Mouse (Mus musculus) small intestine, adult 2 months (tissue): ENCODE measurements around the gene Selenop.

Source experiments
- CTCF ChIP-seq: fragments of 200-500 bp; IDR thresholded peaks from 2 replicates; pipeline ENCODE4 v1.5.1; 2012; ENCODE audit warnings: low read depth, mild to moderate bottlenecking, control low read depth, inconsistent platforms, low read length, moderate library complexity, mixed read lengths; ENCODE audit not compliant: insufficient replicate concordance, insufficient read length; ENCODE audit errors: extremely low read depth
- POLR2A ChIP-seq: fragments of 200-500 bp; IDR thresholded peaks from 2 replicates; pipeline ENCODE4 v1.6.1; 2012; ENCODE audit warnings: low read depth, mild to moderate bottlenecking, control low read depth, inconsistent platforms, low read length, moderate library complexity

GRCm38 (mm10) chr15:3259025-3259424 lies 9.3 kb upstream of the Selenop start:
- TF ChIP-seq CTCF (no peak), POLR2A (no peak)
